Mouse (Mus musculus): Measurements from ENCODE around the gene 2210408I21Rik. TPM values are rescaled to one million over a fixed set of nuclear protein-coding genes. Genes with fewer than 3 reads are reported as not detected.

2210408I21Rik gene
- total and polyA plus RNA-seq, 3 experiments: 1.6 to 4.0 TPM; not detected in 1

GRCm38 (mm10) chr13:77548386-77548695 is 413.0 kb downstream of the 2210408I21Rik start:
- H3K27ac ChIP-seq (ENCODE audit: control insufficient read depth, low read depth, low read length): no peak overlapping the region
- TF ChIP-seq TAL1 (IDR thresholded peaks at IDR 0.05; ENCODE audit: low read length) (no peak), SMC3 (IDR thresholded peaks at IDR 0.05; ENCODE audit: low read depth, low read length) (no peak), E2F4 (IDR thresholded peaks at IDR 0.05; ENCODE audit: borderline replicate concordance, low read depth, low read length) (no peak), NRF1 (IDR thresholded peaks at IDR 0.05; ENCODE audit: insufficient read depth, low read depth, low read length, poor library complexity, severe bottlenecking) (no peak), GATA1 (IDR thresholded peaks at IDR 0.05; ENCODE audit: low read depth, low read length) (no peak), MAX (IDR thresholded peaks at IDR 0.05; ENCODE audit: low read length) (no peak), RAD21 (IDR thresholded peaks at IDR 0.05; ENCODE audit: low read depth, low read length) (no peak), TBP (IDR thresholded peaks at IDR 0.05; ENCODE audit: low read depth, low read length) (no peak), EP300 (IDR thresholded peaks at IDR 0.05; ENCODE audit: low read depth in 1 of 2, low read length in 2 of 2) (no peak), USF1 (IDR thresholded peaks at IDR 0.05; ENCODE audit: low read depth, low read length) (no peak), TCF12 (IDR thresholded peaks at IDR 0.05; ENCODE audit: low read depth, low read length) (no peak), POLR2AphosphoS5 (IDR thresholded peaks at IDR 0.05; ENCODE audit: borderline replicate concordance, low read depth, low read length) (no peak), ZC3H11A (IDR thresholded peaks at IDR 0.05; ENCODE audit: low read depth, low read length) (no peak)
- no peak overlapping the region for H3K9ac ChIP-seq (ENCODE audit: control insufficient read depth, low read depth, low read length, poor library complexity, severe bottlenecking)
- no peak for DNase-seq (ENCODE audit: low read depth, low spot score)
- no peaks in the 10 kb centered on the region for H3K27me3 ChIP-seq (ENCODE audit: control insufficient read depth in 1 of 2, insufficient read depth in 2 of 2, low read length in 2 of 2)
- H3K9me3 ChIP-seq (replicated peaks; ENCODE audit: insufficient read depth, low read length): no peaks in the 10 kb centered on the region
- no peaks in the 10 kb centered on the region for H3K79me2 ChIP-seq (ENCODE audit: control insufficient read depth, insufficient read depth, low read length, poor library complexity)
- no peaks in the 10 kb centered on the region for H3K4me1 ChIP-seq (ENCODE audit: control insufficient read depth in 1 of 2, insufficient read depth in 2 of 2, low read length in 2 of 2)
- no peaks in the 10 kb centered on the region for H3K36me3 ChIP-seq (ENCODE audit: control insufficient read depth in 1 of 2, insufficient read depth in 2 of 2, low read length in 2 of 2)
- H3K4me3 ChIP-seq (ENCODE audit: control insufficient read depth in 1 of 2, insufficient read depth in 1 of 2, low read depth in 2 of 2, low read length in 2 of 2): no peak overlapping the region

DNA sequence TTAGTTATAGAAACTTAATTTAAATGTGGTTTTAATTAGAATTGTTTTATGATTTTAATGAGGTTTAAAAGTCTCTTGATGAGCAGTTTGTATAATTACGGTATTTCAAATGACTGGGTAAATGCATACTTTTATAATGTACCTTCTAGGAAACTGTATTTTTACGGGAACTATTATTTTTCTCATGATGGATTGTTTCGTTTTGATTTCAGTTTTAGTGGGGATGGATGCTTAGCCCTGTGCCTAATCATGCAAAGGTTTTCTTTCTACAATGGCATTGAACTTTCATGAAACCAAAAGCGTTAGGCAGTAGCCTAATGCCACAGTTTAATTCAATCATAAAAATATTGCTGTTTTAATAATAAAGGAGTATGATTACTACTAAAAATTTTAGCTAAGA is 413.4 kb downstream of the 2210408I21Rik start:
- no peak for TF ChIP-seq MYC (IDR thresholded peaks at IDR 0.05; ENCODE audit: low read depth, low read length)
- TF ChIP-seq POLR2AphosphoS2 (IDR thresholded peaks at IDR 0.05; ENCODE audit: low read length): no peak
- no peak for TF ChIP-seq ETS1 (IDR thresholded peaks at IDR 0.05; ENCODE audit: low read depth, low read length)
- no peak for TF ChIP-seq SMC3 (IDR thresholded peaks at IDR 0.05; ENCODE audit: low read depth, low read length)
- TF ChIP-seq ZC3H11A (IDR thresholded peaks at IDR 0.05; ENCODE audit: low read depth, low read length): no peak
- TF ChIP-seq MAZ (IDR thresholded peaks at IDR 0.05; ENCODE audit: low read depth, low read length): no peak
- TF ChIP-seq E2F4 (IDR thresholded peaks at IDR 0.05; ENCODE audit: borderline replicate concordance, low read depth, low read length): no peak
- no peak for DNase-seq (ENCODE audit: low read depth, low spot score)

More for the DNA sequence above, 413.4 kb downstream of the 2210408I21Rik start:
- no peaks in the 10 kb centered on the region for H3K79me2 ChIP-seq (ENCODE audit: control insufficient read depth, insufficient read depth, low read length, poor library complexity)
- no peak overlapping the region for H3K9ac ChIP-seq (ENCODE audit: control insufficient read depth, low read depth, low read length, poor library complexity, severe bottlenecking)
- H3K4me3 ChIP-seq (ENCODE audit: control insufficient read depth in 1 of 2, insufficient read depth in 1 of 2, low read depth in 2 of 2, low read length in 2 of 2): no peak overlapping the region
- no peaks in the 10 kb centered on the region for H3K27me3 ChIP-seq (ENCODE audit: control insufficient read depth in 1 of 2, insufficient read depth in 2 of 2, low read length in 2 of 2)
- no peaks in the 10 kb centered on the region for H3K36me3 ChIP-seq (ENCODE audit: control insufficient read depth in 1 of 2, insufficient read depth in 2 of 2, low read length in 2 of 2)
- no peaks in the 10 kb centered on the region for H3K4me1 ChIP-seq (ENCODE audit: control insufficient read depth in 1 of 2, insufficient read depth in 2 of 2, low read length in 2 of 2)
- no peak overlapping the region for H3K27ac ChIP-seq (ENCODE audit: control insufficient read depth, low read depth, low read length)
- no peaks in the 10 kb centered on the region for H3K9me3 ChIP-seq (replicated peaks; ENCODE audit: insufficient read depth, low read length)

All from MEL (cell line).